Mouse (Mus musculus): Measurements from ENCODE around the gene St14. TPM values are rescaled to one million over a fixed set of nuclear protein-coding genes. Genes with fewer than 3 reads are reported as not detected.

The St14 gene
- polyA plus RNA-seq, 1 experiment from 2014 or later, result 46.7 TPM

- ATAC-seq (ENCODE audit: low FRiP score, low TSS enrichment), result no peak
- 54% methylated on average over 12 of the region's 12 CpGs for WGBS
- no peak overlapping the region for H3K4me3 ChIP-seq (ENCODE audit: low read length)
- peaks cover 12% of the 10 kb centered on the region for H3K4me1 ChIP-seq (ENCODE audit: insufficient read depth, low read length)
- H3K4me2 ChIP-seq (replicated peaks; ENCODE audit: low read depth, low read length), result no peak overlapping the region
- no peak overlapping the region for H3K27ac ChIP-seq (ENCODE audit: low read length)
- H3K27me3 ChIP-seq (ENCODE audit: insufficient read depth, low read length), result peaks cover 40% of the 10 kb centered on the region
- no peak overlapping the region for H3K9ac ChIP-seq (replicated peaks; ENCODE audit: low read length)
- no peaks in the 10 kb centered on the region for H3K36me3 ChIP-seq (ENCODE audit: insufficient read depth, low read length)
- H3K9me3 ChIP-seq (ENCODE audit: low read length), result no peaks in the 10 kb centered on the region
Observed at GRCm38 (mm10) chr9:31127876-31128465, 3.7 kb downstream of the St14 start.

GRCm38 (mm10) chr9:31126079-31126478, 5.6 kb downstream of the St14 start:
- Histone ChIP-seq H3K27me3 (ENCODE audit: insufficient read depth, low read length) (peaks cover 24% of the 10 kb centered on the region), H3K4me1 (ENCODE audit: insufficient read depth, low read length) (peaks cover 10% of the 10 kb centered on the region), H3K4me2 (replicated peaks; ENCODE audit: low read depth, low read length) (no peak overlapping the region), H3K4me3 (ENCODE audit: low read length) (no peak overlapping the region), H3K27ac (ENCODE audit: low read length) (no peak overlapping the region), H3K36me3 (ENCODE audit: insufficient read depth, low read length) (no peaks in the 10 kb centered on the region), H3K9me3 (ENCODE audit: low read length) (no peaks in the 10 kb centered on the region), H3K9ac (replicated peaks; ENCODE audit: low read length) (no peak overlapping the region)
- no peak for ATAC-seq (ENCODE audit: low FRiP score, low TSS enrichment)
- 86% methylated on average over 7 of the region's 7 CpGs for WGBS

DNA sequence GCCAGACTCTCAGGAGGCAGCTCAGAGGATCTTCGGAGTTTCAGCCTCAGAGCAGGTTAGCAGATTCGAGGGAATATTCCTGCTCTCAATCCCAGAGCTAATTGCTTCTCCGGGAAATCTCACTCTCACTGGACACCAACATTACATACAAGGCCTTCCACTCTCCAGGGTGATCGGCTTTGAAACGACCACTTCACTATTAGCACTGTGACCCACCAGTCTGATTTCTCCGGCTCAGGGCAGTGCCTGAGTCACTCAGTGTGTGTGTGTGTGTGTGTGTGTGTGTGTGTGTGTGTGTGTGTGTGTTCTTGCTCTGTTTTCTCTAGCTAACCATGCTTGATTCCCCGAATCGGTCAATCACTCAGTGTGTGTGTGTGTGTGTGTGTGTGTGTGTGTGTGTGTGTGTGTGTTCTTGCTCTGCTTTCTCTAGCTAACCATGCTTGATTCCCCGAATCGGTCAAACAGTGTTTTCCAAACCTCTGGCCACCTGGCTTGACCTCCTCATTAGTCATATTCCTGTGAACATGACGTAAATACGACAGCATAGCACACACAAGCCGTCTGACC, 9.1 kb downstream of the St14 start:
- 51% methylated on average over 13 of the region's 13 CpGs for WGBS
- Histone ChIP-seq H3K9me3 (ENCODE audit: low read length) (no peaks in the 10 kb centered on the region), H3K36me3 (ENCODE audit: insufficient read depth, low read length) (no peaks in the 10 kb centered on the region), H3K4me1 (ENCODE audit: insufficient read depth, low read length) (peaks cover 22% of the 10 kb centered on the region), H3K4me3 (ENCODE audit: low read length) (no peak overlapping the region), H3K27me3 (ENCODE audit: insufficient read depth, low read length) (no peaks in the 10 kb centered on the region), H3K4me2 (replicated peaks; ENCODE audit: low read depth, low read length) (no peak overlapping the region), H3K9ac (replicated peaks; ENCODE audit: low read length) (no peak overlapping the region), H3K27ac (ENCODE audit: low read length) (no peak overlapping the region)
- no peak for ATAC-seq (ENCODE audit: low FRiP score, low TSS enrichment)

DNA sequence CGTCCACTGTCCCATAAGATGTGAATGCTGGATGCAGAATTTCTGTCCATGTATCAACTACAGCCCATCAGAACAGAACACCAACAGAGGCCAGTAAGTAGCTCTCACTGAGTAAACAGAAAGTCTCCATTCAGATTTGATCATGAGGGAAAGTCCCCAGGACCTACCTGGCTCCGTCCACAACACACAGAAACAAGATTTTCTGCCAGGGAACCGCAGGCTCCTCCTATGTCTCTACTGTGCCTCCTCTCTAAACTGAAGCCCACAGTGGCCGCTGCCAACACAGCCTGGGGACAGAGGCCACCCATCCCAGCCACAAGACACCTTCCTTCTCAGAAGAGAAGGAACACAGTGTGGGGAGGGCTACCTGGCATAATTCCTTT, 11.1 kb downstream of the St14 start:
- Histone ChIP-seq H3K27me3 (ENCODE audit: insufficient read depth, low read length) (no peaks in the 10 kb centered on the region), H3K9ac (replicated peaks; ENCODE audit: low read length) (no peak overlapping the region), H3K4me3 (ENCODE audit: low read length) (no peak overlapping the region), H3K4me1 (ENCODE audit: insufficient read depth, low read length) (peaks cover 22% of the 10 kb centered on the region), H3K4me2 (replicated peaks; ENCODE audit: low read depth, low read length) (0 out of 2 replicates have a peak overlapping the region, but pooled peaks have one; percentile 20), H3K9me3 (ENCODE audit: low read length) (no peaks in the 10 kb centered on the region), H3K27ac (ENCODE audit: low read length) (no peak overlapping the region; the same call in 1 of the 2 replicates), H3K36me3 (ENCODE audit: insufficient read depth, low read length) (no peaks in the 10 kb centered on the region)
- 28% methylated on average over 4 of the region's 4 CpGs for WGBS
- ATAC-seq (ENCODE audit: low FRiP score, low TSS enrichment), result no peak

GRCm38 (mm10) chr9:31119882-31120532, 11.6 kb downstream of the St14 start:
- H3K36me3 ChIP-seq (ENCODE audit: insufficient read depth, low read length), result no peaks in the 10 kb centered on the region
- H3K9ac ChIP-seq (replicated peaks; ENCODE audit: low read length), result no peak overlapping the region
- peaks cover 22% of the 10 kb centered on the region for H3K4me1 ChIP-seq (ENCODE audit: insufficient read depth, low read length)
- 0 out of 2 replicates have a peak overlapping the region, but pooled peaks have one; percentile 20 for H3K4me2 ChIP-seq (replicated peaks; ENCODE audit: low read depth, low read length)
- H3K27me3 ChIP-seq (ENCODE audit: insufficient read depth, low read length), result no peaks in the 10 kb centered on the region
- no peak overlapping the region for H3K4me3 ChIP-seq (ENCODE audit: low read length)
- WGBS, result 27% methylated on average over 11 of the region's 11 CpGs
- no peaks in the 10 kb centered on the region for H3K9me3 ChIP-seq (ENCODE audit: low read length)
- peak overlapping the region; percentile 57 for H3K27ac ChIP-seq (ENCODE audit: low read length)
- no peak for ATAC-seq (ENCODE audit: low FRiP score, low TSS enrichment)

DNA sequence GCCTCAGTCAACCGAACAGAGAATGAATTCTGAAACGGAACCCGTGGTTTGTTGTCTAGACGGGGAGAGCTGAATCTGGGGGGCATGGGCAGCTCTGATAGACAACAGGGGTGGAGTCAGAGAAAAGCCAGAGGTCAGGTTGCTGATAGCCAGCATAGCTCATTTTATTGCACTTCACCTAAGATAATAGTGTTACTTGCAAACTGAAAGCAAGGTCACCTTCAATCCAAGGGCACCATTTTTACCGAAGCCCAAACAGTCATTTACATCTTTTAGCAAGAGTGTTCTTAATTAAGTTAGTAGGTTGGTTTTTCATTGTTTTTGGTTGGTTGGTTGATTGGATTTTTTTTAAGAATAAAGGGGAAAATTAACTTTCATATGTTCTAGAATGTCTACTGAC, 12.2 kb downstream of the St14 start:
- peaks cover 22% of the 10 kb centered on the region for H3K4me1 ChIP-seq (ENCODE audit: insufficient read depth, low read length)
- WGBS, result 50% methylated on average over 5 of the region's 5 CpGs
- H3K4me2 ChIP-seq (replicated peaks; ENCODE audit: low read depth, low read length), result no peak overlapping the region
- no peak overlapping the region; the same call in 1 of the 2 replicates for H3K27ac ChIP-seq (ENCODE audit: low read length)
- H3K27me3 ChIP-seq (ENCODE audit: insufficient read depth, low read length), result no peaks in the 10 kb centered on the region
- H3K9ac ChIP-seq (replicated peaks; ENCODE audit: low read length), result no peak overlapping the region
- H3K4me3 ChIP-seq (ENCODE audit: low read length), result no peak overlapping the region
- no peak for ATAC-seq (ENCODE audit: low FRiP score, low TSS enrichment)
- no peaks in the 10 kb centered on the region for H3K9me3 ChIP-seq (ENCODE audit: low read length)
- H3K36me3 ChIP-seq (ENCODE audit: insufficient read depth, low read length), result no peaks in the 10 kb centered on the region

DNA sequence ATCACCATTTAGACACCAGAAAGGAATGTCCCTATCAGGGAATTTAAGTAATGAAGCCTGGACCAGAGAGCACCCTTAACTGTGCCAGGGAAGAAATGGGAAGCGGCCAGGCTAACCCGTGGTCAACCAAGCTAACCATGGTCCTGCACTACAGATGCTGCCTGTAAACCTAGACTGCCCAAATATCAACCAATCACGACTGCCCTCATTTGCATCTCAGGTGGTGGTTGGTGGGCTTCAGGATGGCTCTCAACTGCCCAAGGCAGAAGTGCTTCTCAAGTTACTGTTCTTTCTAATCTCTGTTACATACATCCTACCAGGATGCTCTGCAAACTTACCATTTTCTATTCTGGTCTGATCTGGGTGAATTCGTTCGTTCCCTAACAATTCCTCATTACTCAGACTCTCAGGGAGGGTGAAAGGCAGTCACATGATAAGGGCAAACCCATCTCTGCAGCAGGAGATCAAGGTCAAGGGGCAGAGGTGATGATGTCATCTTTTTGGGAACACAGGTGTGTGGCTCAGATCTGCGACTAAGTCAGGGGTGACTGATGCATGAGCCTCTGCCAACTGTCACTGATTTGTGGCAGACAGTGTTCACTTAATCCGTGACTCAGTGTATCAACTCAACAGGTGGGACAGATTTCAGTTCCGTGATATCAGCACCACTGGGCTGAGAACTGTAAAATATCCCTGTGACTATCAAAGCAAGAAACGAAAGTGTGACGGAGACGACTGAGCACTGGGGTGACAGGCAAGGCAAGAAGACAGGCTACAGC, 12.9 kb downstream of the St14 start:
- WGBS, result 20% methylated on average over 11 of the region's 11 CpGs
- H3K4me2 ChIP-seq (replicated peaks; ENCODE audit: low read depth, low read length), result no peak overlapping the region
- H3K4me3 ChIP-seq (ENCODE audit: low read length), result no peak overlapping the region
- ATAC-seq (ENCODE audit: low FRiP score, low TSS enrichment), result peak; percentile 98
- H3K9ac ChIP-seq (replicated peaks; ENCODE audit: low read length), result no peak overlapping the region
- H3K27me3 ChIP-seq (ENCODE audit: insufficient read depth, low read length), result no peaks in the 10 kb centered on the region
- H3K36me3 ChIP-seq (ENCODE audit: insufficient read depth, low read length), result no peaks in the 10 kb centered on the region
- no peaks in the 10 kb centered on the region for H3K9me3 ChIP-seq (ENCODE audit: low read length)
- H3K27ac ChIP-seq (ENCODE audit: low read length), result no peak overlapping the region
- peaks cover 22% of the 10 kb centered on the region for H3K4me1 ChIP-seq (ENCODE audit: insufficient read depth, low read length)

GRCm38 (mm10) chr9:31117488-31117887, 14.2 kb downstream of the St14 start:
- Histone ChIP-seq H3K4me2 (replicated peaks; ENCODE audit: low read depth, low read length) (no peak overlapping the region), H3K9ac (replicated peaks; ENCODE audit: low read length) (no peak overlapping the region), H3K27me3 (ENCODE audit: insufficient read depth, low read length) (no peaks in the 10 kb centered on the region), H3K36me3 (ENCODE audit: insufficient read depth, low read length) (no peaks in the 10 kb centered on the region), H3K9me3 (ENCODE audit: low read length) (no peaks in the 10 kb centered on the region), H3K4me3 (ENCODE audit: low read length) (no peak overlapping the region), H3K27ac (ENCODE audit: low read length) (no peak overlapping the region), H3K4me1 (ENCODE audit: insufficient read depth, low read length) (peaks cover 22% of the 10 kb centered on the region)
- 57% methylated on average over 6 of the region's 6 CpGs for WGBS
- ATAC-seq (ENCODE audit: low FRiP score, low TSS enrichment), result no peak

GRCm38 (mm10) chr9:31117088-31117487, 14.6 kb downstream of the St14 start:
- H3K4me3 ChIP-seq (ENCODE audit: low read length), result no peak overlapping the region
- no peaks in the 10 kb centered on the region for H3K9me3 ChIP-seq (ENCODE audit: low read length)
- H3K9ac ChIP-seq (replicated peaks; ENCODE audit: low read length), result no peak overlapping the region
- 90% methylated on average over 11 of the region's 11 CpGs for WGBS
- peaks cover 22% of the 10 kb centered on the region for H3K4me1 ChIP-seq (ENCODE audit: insufficient read depth, low read length)
- H3K27ac ChIP-seq (ENCODE audit: low read length), result no peak overlapping the region
- H3K27me3 ChIP-seq (ENCODE audit: insufficient read depth, low read length), result no peaks in the 10 kb centered on the region
- H3K4me2 ChIP-seq (replicated peaks; ENCODE audit: low read depth, low read length), result no peak overlapping the region
- no peak for ATAC-seq (ENCODE audit: low FRiP score, low TSS enrichment)
- H3K36me3 ChIP-seq (ENCODE audit: insufficient read depth, low read length), result no peaks in the 10 kb centered on the region

Measured in kidney, embryonic 16.5 days (tissue).